Mouse (Mus musculus): Measurements from ENCODE around the gene Arrb1.

Gene Arrb1

GRCm38 (mm10) chr7:99582306-99582705, 47.0 kb downstream of the Arrb1 start:
- DNase-seq, result no peak

DNA sequence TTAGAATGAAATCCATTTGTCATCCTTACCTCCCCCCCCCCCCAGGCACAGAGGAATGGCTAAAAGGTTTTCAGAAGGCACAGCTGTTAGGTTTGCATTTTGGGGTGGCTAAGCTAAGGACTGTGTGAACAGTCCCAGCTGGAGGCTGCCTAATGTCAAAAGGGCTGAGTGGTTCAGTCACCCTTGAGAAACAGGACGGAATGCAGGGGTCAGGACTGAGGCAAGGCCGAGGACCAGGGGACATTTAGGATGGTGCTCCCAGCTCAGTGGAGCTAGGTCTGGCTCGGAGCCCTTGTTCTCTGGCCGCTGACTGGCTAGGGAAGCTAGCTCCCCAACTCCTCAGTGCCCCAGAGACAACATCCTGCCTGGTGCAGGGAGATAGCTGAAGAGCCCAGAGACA, 47.6 kb downstream of the Arrb1 start:
- peak; percentile 27 to 39 for DNase-seq

- DNase-seq, result no peak
Observed at GRCm38 (mm10) chr7:99583625-99584024, 48.4 kb downstream of the Arrb1 start.

DNA sequence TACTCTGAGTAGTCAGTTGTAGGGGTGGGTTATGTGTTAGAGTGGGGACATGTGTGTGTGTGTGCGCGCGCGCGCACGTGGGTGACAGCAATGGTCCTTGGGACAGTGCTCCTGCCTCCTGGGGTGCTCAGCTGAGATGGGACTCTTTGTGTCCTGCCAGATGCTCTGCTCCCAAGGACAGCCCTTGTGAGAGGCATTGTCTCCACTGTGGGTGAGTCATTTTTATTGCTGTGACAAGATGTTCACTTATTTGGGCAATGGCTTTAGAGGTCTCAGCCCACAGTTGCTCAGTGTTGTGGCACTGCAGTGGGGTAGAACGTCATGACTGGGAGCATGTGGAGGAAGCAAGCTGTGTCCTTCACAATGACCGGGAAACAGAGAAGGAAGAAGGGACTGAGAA, 50.7 kb downstream of the Arrb1 start:
- DNase-seq, result no peak

DNA sequence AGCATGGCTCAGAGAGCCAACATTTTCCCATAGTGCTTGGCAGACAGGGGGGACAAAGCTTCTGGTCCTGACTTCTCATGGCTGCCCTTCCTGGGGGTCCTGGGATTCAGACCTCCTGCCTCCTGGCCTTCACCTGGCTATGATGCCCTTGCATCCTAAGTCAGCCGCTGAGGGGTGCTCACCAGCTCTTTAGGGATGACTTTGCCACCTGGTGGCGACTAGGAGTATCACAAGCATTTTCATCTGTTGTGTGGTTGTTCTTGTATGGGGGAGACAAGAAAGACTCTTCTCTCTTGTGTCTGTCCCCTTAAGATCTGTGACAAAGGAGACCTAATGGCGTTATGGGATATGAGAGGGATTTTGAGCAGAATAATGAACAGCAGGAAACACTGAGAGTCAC, 54.8 kb downstream of the Arrb1 start:
- DNase-seq, result peak; percentile 59 to 60

DNA sequence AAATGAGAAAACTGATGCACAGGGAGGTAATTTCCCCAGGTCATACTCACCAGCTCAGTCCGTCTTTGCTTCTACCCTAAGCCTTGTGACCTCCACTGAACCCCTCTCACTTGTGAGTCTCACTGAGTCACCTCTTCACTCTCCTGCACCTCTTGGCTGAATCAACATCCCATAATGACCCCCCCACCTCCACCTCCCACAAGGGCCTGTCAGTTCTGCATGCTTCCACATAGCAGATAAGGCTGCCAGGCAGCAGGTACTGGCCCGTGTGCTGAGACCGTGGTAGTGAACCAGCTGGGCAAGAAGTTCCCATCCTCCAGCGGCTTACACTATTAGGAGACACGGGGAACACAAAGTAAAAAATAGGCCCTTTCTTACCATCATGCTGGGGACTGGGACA, 55.4 kb downstream of the Arrb1 start:
- no peak for DNase-seq

- no peak for DNase-seq
Observed at GRCm38 (mm10) chr7:99592669-99593068, 57.4 kb downstream of the Arrb1 start.

DNA sequence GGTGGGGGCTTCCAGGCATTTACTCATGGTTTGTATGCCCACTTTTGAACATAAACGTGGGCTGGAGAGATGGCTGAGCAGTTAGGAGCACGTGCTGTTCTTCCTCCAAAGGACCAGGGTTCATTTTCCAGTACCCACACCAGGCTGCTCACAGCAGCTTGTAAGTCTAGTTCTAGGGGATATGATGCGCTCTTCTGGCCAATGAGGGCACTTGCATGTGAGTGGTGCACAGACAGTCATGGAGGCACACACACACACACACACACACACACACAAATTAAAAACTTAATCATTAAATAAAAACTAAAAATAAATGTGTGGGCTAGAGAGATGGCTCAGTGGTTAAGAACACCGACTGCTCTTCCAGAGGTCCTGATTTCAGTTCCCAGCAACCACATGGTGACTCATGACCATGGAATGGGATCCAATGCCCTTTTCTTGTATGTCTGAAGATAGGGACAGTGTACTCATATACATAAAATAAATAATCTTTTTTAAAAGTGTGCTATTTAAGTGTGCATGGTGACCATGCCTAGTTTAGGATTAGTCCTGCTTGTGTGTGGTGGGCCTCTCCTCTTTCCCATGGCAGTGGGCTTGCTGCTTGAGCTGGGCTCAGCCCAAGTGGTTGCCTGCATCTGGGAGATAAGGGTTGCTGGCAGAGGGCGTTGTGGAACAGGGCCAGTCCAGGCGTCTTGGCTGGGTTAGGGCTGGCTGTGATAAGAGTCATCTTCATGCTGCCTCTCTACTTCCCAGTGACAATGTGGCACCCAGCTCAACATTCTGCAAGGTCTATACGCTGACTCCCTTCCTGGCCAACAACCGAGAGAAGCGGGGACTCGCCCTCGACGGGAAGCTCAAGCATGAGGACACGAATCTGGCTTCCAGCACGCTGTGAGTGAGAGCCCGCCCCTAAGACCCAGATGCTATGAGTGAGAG, 58.9 kb downstream of the Arrb1 start:
- DNase-seq, result no peak

- no peak for DNase-seq
Observed at GRCm38 (mm10) chr7:99598722-99599121, 63.5 kb downstream of the Arrb1 start.

- no peak for DNase-seq
Observed at GRCm38 (mm10) chr7:99603875-99604662, 68.8 kb downstream of the Arrb1 start.

DNA sequence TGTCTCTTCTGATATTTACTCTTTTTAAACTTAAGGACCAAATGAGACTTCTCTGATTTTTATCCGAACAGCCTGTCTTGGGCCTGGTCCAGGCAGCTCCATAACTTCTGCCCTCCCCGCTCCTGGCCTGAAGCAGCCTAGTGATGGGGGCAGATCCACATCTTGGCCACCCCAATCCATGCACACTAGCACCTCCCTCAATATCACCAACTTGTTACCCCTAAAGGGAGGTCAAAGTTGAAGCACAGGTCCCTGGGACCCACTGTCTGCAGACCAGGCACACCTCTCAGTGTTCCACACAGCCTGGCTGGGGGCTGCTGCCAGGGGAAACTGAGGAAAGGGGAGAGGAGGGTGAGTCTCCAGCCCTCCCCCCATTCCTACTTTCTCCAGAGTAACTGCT, 69.8 kb downstream of the Arrb1 start:
- DNase-seq, result no peak

- DNase-seq, result no peak
Observed at GRCm38 (mm10) chr7:99606303-99606702, 71.0 kb downstream of the Arrb1 start.

DNA sequence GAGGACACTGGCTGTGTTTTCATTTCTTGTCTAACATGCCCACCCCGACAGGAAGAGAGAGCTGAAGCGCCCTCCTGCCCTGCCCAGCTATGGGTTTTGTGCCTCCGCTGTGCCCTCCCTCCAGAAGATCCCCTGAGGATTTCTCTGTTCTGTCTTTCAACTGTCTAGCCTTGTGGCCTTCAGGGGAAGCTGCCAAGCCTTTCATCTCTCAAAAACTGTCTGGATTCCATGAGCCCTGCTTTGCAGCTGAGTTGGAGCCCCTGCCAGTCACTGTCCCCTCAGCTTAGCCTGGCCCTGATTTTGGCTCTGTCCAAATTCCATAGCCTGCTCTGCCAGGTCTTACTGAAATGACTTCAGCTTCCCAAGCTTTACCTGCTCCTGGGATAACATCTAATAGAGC, 71.5 kb downstream of the Arrb1 start:
- DNase-seq, result no peak

DNA sequence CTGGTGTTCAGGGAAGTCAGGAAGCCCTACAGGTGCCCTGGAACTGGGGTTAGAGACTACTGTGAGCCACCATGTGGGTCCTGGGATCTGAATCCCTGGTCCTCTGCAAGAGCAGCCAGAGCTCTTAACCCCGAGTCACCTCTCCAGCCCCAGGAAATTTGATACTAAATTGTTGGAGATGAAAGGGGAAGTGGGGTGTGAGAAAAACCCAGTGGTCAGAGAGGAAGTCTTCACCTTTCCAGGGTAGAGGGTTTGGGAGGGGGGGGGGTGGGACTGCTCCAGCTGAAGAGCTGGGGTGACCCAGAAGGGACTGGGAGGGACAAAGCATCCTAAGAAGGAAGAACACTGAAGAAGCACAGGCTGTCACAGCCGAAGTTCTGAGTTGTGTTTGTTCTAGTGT, 72.4 kb downstream of the Arrb1 start:
- DNase-seq, result no peak

DNA sequence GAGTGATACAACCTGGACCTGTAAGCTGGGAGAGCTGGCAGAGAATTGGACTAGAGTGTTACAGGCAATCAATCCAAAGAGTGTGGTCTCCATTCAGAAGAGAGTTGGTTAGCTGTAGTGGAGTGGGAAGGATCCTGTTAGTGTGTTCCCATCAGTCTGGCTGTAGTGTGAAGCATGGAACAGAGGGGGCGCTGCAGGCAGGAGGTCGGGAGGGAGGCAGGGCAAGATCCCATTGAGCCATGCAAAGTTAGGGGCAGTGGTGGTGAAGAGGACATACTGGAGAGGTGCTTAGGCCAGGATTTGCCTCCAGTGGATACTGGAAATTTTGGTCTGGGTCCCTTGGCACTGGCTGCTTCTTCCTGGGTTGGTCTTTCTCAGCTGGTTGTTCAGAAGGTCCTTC, 83.0 kb downstream of the Arrb1 start:
- no peak for DNase-seq

DNA sequence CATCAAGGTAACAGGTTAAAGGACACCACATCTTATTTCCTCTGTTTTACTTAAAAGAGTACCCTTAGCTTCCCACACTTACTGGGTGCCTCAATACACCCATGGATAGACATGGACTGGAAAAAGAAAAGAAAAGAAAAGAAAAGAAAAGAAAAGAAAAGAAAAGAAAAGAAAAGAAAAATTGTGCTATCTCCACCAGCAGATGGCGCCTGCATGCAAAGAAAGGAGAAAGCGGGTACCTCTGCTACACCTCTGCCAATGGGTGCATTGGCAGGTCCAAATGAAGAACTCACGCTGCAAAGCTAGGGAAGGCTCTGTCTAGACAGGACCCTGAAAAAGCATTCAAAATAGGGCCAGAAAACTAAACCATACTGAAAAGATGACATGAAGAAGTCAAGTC, 83.6 kb downstream of the Arrb1 start:
- no peak for DNase-seq

- DNase-seq, result peak; percentile 85 to 88
Observed at GRCm38 (mm10) chr7:99625722-99626375, 90.6 kb downstream of the Arrb1 start.

GRCm38 (mm10) chr7:99626376-99627270, 91.4 kb downstream of the Arrb1 start, which contains the start of gene Tpbgl:
Gene Tpbgl, minus strand, starts transcription at chr7:99627103.
- DNase-seq, result peak; percentile 69 to 70

- no peak for DNase-seq
Observed at GRCm38 (mm10) chr7:99627366-99627765, 92.1 kb downstream of the Arrb1 start.

- no peak for DNase-seq
Observed at GRCm38 (mm10) chr7:99632286-99632685, 97.0 kb downstream of the Arrb1 start.

DNA sequence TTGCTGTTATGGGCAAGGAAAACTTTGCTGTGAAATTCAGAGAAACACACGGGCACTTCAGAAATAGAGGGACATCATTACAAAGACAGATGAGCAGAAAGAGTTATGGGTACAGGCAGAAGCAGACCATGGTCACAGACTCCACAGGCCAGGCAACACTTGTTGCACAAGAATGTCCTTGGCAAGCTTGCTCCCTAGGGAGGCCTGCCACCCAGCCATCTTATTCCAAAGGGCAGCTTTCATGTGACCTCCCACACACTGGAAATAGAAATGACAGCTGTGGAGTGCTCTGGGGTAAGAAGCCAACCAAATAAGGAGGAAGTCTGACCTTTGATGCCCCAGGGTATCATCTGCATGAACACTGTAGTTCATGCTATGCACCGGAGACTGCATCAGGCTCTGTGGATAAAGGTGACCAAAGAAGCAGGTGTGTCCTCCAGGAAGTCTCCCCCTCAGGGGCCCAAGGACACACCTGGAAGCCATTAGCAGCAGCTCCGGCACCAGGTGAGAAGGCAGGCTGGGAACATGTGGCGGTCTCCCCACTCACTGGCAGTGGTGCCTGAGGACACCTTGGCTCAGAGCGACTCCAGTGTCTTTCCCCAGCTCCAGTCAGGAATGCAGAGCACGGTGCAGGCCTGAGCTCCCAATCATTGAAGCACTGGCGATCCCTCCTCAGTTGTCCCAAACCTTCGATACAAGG, 98.8 kb downstream of the Arrb1 start:
- DNase-seq, result no peak

- DNase-seq, result no peak
Observed at GRCm38 (mm10) chr7:99641245-99641644, 106.0 kb downstream of the Arrb1 start.

All from lung, adult 18-20 months (tissue).